7 mouse cellular contexts compared by ENCODE assay signal in genomic region chr9:63997439-63997838, GRCm38 (mm10). TPM values are rescaled to one million over a fixed set of nuclear protein-coding genes. Genes with fewer than 3 reads are reported as not detected.
A peak's percentile ranks its signal among the peaks of the same experiment; 100 is the strongest.
DNase-seq lines count a peak whose midpoint lies in the region; ATAC-seq lines count a peak whose summit lies in the region.

No protein-coding gene starts in this region.

- no peaks in the 10 kb centered on the region for H3K27me3 ChIP-seq in kidney, embryonic 16.5 days (ENCODE audit: insufficient read depth, low read length)
- H3K27me3 ChIP-seq in limb, embryonic 13.5 days: no peaks in the 10 kb centered on the region

- H3K4me1 ChIP-seq in kidney, embryonic 16.5 days (ENCODE audit: insufficient read depth, low read length): peaks cover 51% of the 10 kb centered on the region
- H3K4me1 ChIP-seq in limb, embryonic 13.5 days: peaks cover 63% of the 10 kb centered on the region

- H3K27ac ChIP-seq in kidney, embryonic 16.5 days (ENCODE audit: low read length): peak overlapping the region; percentile 70; the same call in 1 of the 2 replicates
- H3K27ac ChIP-seq in limb, embryonic 13.5 days: peak overlapping the region; percentile 76; the same call in 1 of the 2 replicates

- peak; percentile 60; the same call in 1 of the 2 replicates for ATAC-seq in kidney, embryonic 16.5 days (ENCODE audit: low FRiP score, low TSS enrichment)
- ATAC-seq in limb, embryonic 13.5 days (ENCODE audit: low FRiP score, low read depth): peak; percentile 53

- WGBS in kidney, embryonic 16.5 days: 48% methylated on average over 4 of the region's 4 CpGs
- 71% methylated on average over 4 of the region's 4 CpGs for WGBS in limb, embryonic 13.5 days

- H3K4me3 ChIP-seq in kidney, embryonic 16.5 days (ENCODE audit: low read length): no peak overlapping the region
- no peak overlapping the region for H3K4me3 ChIP-seq in limb, embryonic 13.5 days

- no peak for DNase-seq in kidney, adult 9 months
- DNase-seq in MN1 (ENCODE audit: low spot score): peak; percentile 65
- DNase-seq in brain, adult 2 months (ENCODE audit: low read depth, low spot score): peak; percentile 49
- no peak for DNase-seq in urinary bladder, adult 18-20 months (ENCODE audit: low spot score in 2 of 2)
- DNase-seq in thymus, postnatal 4 days: no peak

- 0 out of 2 replicates have a peak overlapping the region, but pooled peaks have one; percentile 36 for H3K9ac ChIP-seq in kidney, embryonic 16.5 days (replicated peaks; ENCODE audit: low read length)
- H3K9ac ChIP-seq in limb, embryonic 13.5 days: no peak overlapping the region

- no peaks in the 10 kb centered on the region for H3K9me3 ChIP-seq in kidney, embryonic 16.5 days (ENCODE audit: low read length)
- no peaks in the 10 kb centered on the region for H3K9me3 ChIP-seq in limb, embryonic 13.5 days

- no peak overlapping the region for H3K4me2 ChIP-seq in kidney, embryonic 16.5 days (replicated peaks; ENCODE audit: low read depth, low read length)
- H3K4me2 ChIP-seq in limb, embryonic 13.5 days (replicated peaks): peak overlapping the region; percentile 25

- peaks cover 22% of the 10 kb centered on the region for H3K36me3 ChIP-seq in kidney, embryonic 16.5 days (ENCODE audit: insufficient read depth, low read length)
- H3K36me3 ChIP-seq in limb, embryonic 13.5 days: peaks cover 77% of the 10 kb centered on the region

RNA-seq across cellular contexts. Expression of gene Smad6, which starts 24.4 kb away (rescaled TPM):
- polyA plus RNA-seq in kidney, embryonic 16.5 days (2015; fragmentation: Nextera tagmentation; extraction: Ambion mirVana): 8.1 and 8.4 TPM in 2 replicates
- 10.8 and 11.0 TPM in 2 replicates for polyA plus RNA-seq in limb, embryonic 13.5 days (2015; fragmentation: Nextera tagmentation; extraction: Ambion mirVana)

Comparison
In these comparisons a context has a peak if more than half of its experiments do, and no peak if none do; other contexts are left out.
1. DNase-seq: peak in MN1 (single experiment) and brain, adult 2 months (single experiment); none in kidney, adult 9 months (single experiment), urinary bladder, adult 18-20 months (0 of 2) and thymus, postnatal 4 days (single experiment).